Mouse (Mus musculus) liver, embryonic 12.5 days (tissue): ENCODE results near the gene Nr4a1. TPM values are rescaled to one million over a fixed set of nuclear protein-coding genes. Genes with fewer than 3 reads are reported as not detected.

Experiments
- ATAC-seq: fragments of 200-750 bp; cut with Nextera tagmentation; 2 replicates; pipeline ENCODE4 v1.8.0; 2017; ENCODE audit warnings: moderate number of reproducible peaks, mild to moderate bottlenecking, moderate library complexity
- H3K27ac ChIP-seq: fragments of 300-500 bp; sonication (generic); 2 replicates; pipeline ENCODE4 v1.5.1; 2016; ENCODE audit warnings: mild to moderate bottlenecking
- H3K27me3 ChIP-seq: fragments of 300-500 bp; sonication (generic); replicated peaks from 2 replicates; pipeline ENCODE4 v1.6.1; 2016; ENCODE audit warnings: mild to moderate bottlenecking, moderate library complexity
- H3K36me3 ChIP-seq: fragments of 300-500 bp; sonication (generic); 2 replicates; pipeline ENCODE4 v1.6.1; 2016; ENCODE audit warnings: mild to moderate bottlenecking, moderate library complexity
- H3K4me1 ChIP-seq: fragments of 300-500 bp; sonication (generic); 2 replicates; pipeline ENCODE4 v1.6.1; 2016
- H3K4me2 ChIP-seq: fragments of 300-500 bp; sonication (generic); 2 replicates; pipeline ENCODE4 v1.6.1; 2016; ENCODE audit warnings: mild to moderate bottlenecking, moderate library complexity
- H3K4me3 ChIP-seq: fragments of 300-500 bp; sonication (generic); 2 replicates; pipeline ENCODE4 v1.5.1; 2016; ENCODE audit warnings: mild to moderate bottlenecking, moderate library complexity
- H3K9ac ChIP-seq: fragments of 300-500 bp; sonication (generic); 2 replicates; pipeline ENCODE4 v1.6.1; 2016; ENCODE audit warnings: mild to moderate bottlenecking, moderate library complexity
- H3K9me3 ChIP-seq: fragments of 300-500 bp; sonication (generic); replicated peaks from 2 replicates; pipeline ENCODE4 v1.6.1; 2016; ENCODE audit warnings: mild to moderate bottlenecking, moderate library complexity
- WGBS: fragments of 180-500 bp; shearing (Covaris S2); methylation state at CpG from one replicate; pipeline ENCODE4 v1.1.7; 2016; ENCODE audit not compliant: insufficient replicate concordance; 5-methylcytosine and 5-hydroxymethylcytosine counted together
- polyA plus RNA-seq: library from polyadenylated mRNA; unstranded; fragments of >200 nt; fragmentation: Nextera tagmentation; extraction: Ambion mirVana; gene quantifications from 2 replicates; pipeline ENCODE4 v1.2.1, GENCODE M21; 2016

The Nr4a1 gene
- polyA plus RNA-seq, 1 experiment from 2014 or later: 0.83 TPM

DNA sequence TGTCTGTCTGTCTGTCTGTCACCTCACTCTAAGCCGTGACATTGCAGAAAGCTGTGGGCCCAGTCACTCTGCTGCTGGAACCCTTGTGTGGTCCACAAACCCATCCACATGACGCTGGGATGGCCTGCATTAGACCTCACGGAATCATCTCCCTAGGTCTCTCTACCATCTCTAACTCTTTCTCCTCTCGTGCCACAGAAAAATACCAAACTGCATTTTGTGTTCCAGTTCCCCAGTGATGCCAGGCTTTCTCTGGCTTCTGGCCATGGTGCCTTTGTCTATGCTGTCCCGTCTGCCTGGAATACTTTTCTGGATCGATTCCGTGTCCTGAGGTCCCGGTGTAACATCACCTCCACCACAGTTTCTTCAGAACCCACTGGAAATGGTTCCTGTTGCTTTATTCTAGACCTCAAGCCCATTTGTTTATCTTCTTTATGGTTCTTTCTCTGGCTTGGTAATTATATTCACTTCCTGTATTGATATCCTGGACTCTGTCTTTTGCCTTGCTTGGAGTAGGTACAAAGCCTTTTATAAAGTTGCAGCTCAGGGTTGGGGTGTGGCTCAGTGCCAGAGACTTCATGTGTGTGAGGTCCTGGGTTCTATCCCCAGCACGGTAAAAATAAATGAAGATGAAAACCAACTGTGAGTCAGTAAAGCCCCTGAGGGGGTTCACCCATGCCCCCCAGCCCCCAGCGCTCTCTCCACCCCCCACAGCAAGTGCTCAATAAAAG is 19.3 kb upstream of the Nr4a1 start:
- Histone ChIP-seq H3K4me1 (0 out of 2 replicates have a peak, but pooled peaks cover 5% of the 10 kb centered on the region), H3K9ac (no peak overlapping the region), H3K4me3 (no peak overlapping the region), H3K36me3 (peaks cover 4% of the 10 kb centered on the region; the same call in 1 of the 2 replicates), H3K4me2 (no peak overlapping the region), H3K27ac (no peak overlapping the region), H3K27me3 (peaks cover 39% of the 10 kb centered on the region), H3K9me3 (no peaks in the 10 kb centered on the region)
- no peak for ATAC-seq
- WGBS: 64% methylated on average over 10 of the region's 10 CpGs

GRCm38 (mm10) chr15:101235342-101235698 is 18.7 kb upstream of the Nr4a1 start:
- no peak overlapping the region for H3K4me2 ChIP-seq
- H3K9me3 ChIP-seq: no peaks in the 10 kb centered on the region
- H3K9ac ChIP-seq: no peak overlapping the region
- peaks cover 39% of the 10 kb centered on the region for H3K27me3 ChIP-seq
- H3K4me1 ChIP-seq: 0 out of 2 replicates have a peak, but pooled peaks cover 5% of the 10 kb centered on the region
- H3K36me3 ChIP-seq: 0 out of 2 replicates have a peak, but pooled peaks cover 4% of the 10 kb centered on the region
- H3K27ac ChIP-seq: no peak overlapping the region
- no peak for ATAC-seq
- no peak overlapping the region for H3K4me3 ChIP-seq
- 40% methylated on average over 5 of the region's 5 CpGs for WGBS

- Histone ChIP-seq H3K4me1 (peaks cover 6% of the 10 kb centered on the region), H3K4me2 (peak overlapping the region; percentile 8; the same call in 1 of the 2 replicates), H3K9ac (no peak overlapping the region; the same call in 1 of the 2 replicates), H3K9me3 (no peaks in the 10 kb centered on the region), H3K27me3 (peaks cover 39% of the 10 kb centered on the region), H3K4me3 (no peak overlapping the region), H3K27ac (no peak overlapping the region), H3K36me3 (0 out of 2 replicates have a peak, but pooled peaks cover 3% of the 10 kb centered on the region)
- WGBS: 41% methylated on average over 12 of the region's 12 CpGs
- ATAC-seq: no peak
Observed at GRCm38 (mm10) chr15:101235728-101236327, 18.2 kb upstream of the Nr4a1 start.

DNA sequence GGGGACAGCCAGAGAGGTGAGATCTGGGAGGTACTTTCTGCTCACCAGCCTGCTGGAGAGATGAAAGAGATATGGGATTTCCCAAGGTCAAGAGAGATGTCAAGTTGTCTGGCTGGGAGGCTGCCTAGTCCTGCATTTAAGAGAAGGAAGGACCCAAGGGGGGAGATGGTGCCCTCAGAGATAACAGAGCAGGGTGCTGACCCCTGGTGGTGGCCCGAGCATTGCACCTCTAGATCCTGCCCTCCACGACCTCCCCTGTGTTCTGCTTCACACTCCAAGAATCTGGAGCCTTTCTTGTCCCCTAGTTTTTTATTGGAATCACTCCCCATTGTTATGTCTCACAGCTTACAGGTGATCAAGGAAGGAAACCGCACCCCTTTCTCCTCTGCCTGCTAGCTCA is 17.2 kb upstream of the Nr4a1 start:
- Histone ChIP-seq H3K27ac (no peak overlapping the region), H3K36me3 (no peaks in the 10 kb centered on the region), H3K4me1 (peaks cover 17% of the 10 kb centered on the region), H3K9ac (no peak overlapping the region), H3K9me3 (no peaks in the 10 kb centered on the region), H3K4me3 (no peak overlapping the region), H3K4me2 (no peak overlapping the region), H3K27me3 (peaks cover 38% of the 10 kb centered on the region)
- 3% methylated on average over 3 of the region's 3 CpGs for WGBS
- no peak for ATAC-seq

- 12% methylated on average over 28 of the region's 28 CpGs for WGBS
- no peak for ATAC-seq
- Histone ChIP-seq H3K4me3 (0 out of 2 replicates have a peak overlapping the region, but pooled peaks have one; percentile 18), H3K9me3 (no peaks in the 10 kb centered on the region), H3K27ac (no peak overlapping the region), H3K27me3 (peaks cover 36% of the 10 kb centered on the region), H3K4me2 (peak overlapping the region; percentile 44), H3K9ac (no peak overlapping the region), H3K36me3 (no peaks in the 10 kb centered on the region), H3K4me1 (peaks cover 18% of the 10 kb centered on the region)
Observed at GRCm38 (mm10) chr15:101238885-101239511, 15.1 kb upstream of the Nr4a1 start.

DNA sequence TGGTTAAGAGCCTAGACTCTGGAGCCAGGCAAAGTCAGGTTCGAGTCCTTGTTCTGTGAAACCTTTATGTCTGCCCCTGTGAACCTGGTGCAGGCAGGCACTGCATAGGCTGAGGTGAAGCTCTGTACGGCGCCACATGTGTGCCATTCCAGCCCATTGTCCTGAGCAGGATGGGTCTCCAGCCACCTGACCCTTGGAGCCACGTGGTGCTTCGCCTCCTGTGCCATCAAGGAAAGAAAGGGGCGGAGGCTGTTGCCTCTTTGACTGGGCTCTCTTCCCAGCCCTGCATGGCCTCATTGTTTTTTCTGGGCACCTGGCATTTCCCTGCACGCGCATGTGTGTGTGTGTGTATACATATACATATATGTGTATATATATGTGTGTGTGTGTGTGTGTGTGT is 14.2 kb upstream of the Nr4a1 start:
- no peaks in the 10 kb centered on the region for H3K9me3 ChIP-seq
- no peak for ATAC-seq
- peaks cover 36% of the 10 kb centered on the region for H3K27me3 ChIP-seq
- H3K4me3 ChIP-seq: no peak overlapping the region
- 73% methylated on average over 8 of the region's 8 CpGs for WGBS
- H3K27ac ChIP-seq: no peak overlapping the region
- H3K4me1 ChIP-seq: peaks cover 18% of the 10 kb centered on the region
- no peak overlapping the region for H3K4me2 ChIP-seq
- no peak overlapping the region for H3K9ac ChIP-seq
- H3K36me3 ChIP-seq: no peaks in the 10 kb centered on the region

GRCm38 (mm10) chr15:101240799-101241204 is 13.3 kb upstream of the Nr4a1 start:
- peak overlapping the region; percentile 52 for H3K4me2 ChIP-seq
- H3K4me3 ChIP-seq: no peak overlapping the region
- no peaks in the 10 kb centered on the region for H3K9me3 ChIP-seq
- ATAC-seq: peak; percentile 64
- peaks cover 16% of the 10 kb centered on the region for H3K4me1 ChIP-seq
- peaks cover 36% of the 10 kb centered on the region for H3K27me3 ChIP-seq
- H3K27ac ChIP-seq: no peak overlapping the region
- H3K36me3 ChIP-seq: no peaks in the 10 kb centered on the region
- WGBS: 6% methylated on average over 10 of the region's 10 CpGs
- no peak overlapping the region for H3K9ac ChIP-seq

- no peak overlapping the region for H3K27ac ChIP-seq
- no peak overlapping the region for H3K9ac ChIP-seq
- 35% methylated on average over 9 of the region's 9 CpGs for WGBS
Observed at GRCm38 (mm10) chr15:101241236-101241635, 12.8 kb upstream of the Nr4a1 start.

GRCm38 (mm10) chr15:101241853-101242252 is 12.2 kb upstream of the Nr4a1 start:
- peaks cover 30% of the 10 kb centered on the region for H3K27me3 ChIP-seq
- H3K9me3 ChIP-seq: no peaks in the 10 kb centered on the region
- ATAC-seq: no peak
- H3K4me3 ChIP-seq: no peak overlapping the region
- no peak overlapping the region for H3K27ac ChIP-seq
- H3K4me2 ChIP-seq: no peak overlapping the region
- 48% methylated on average over 9 of the region's 9 CpGs for WGBS
- H3K4me1 ChIP-seq: peaks cover 26% of the 10 kb centered on the region
- no peaks in the 10 kb centered on the region for H3K36me3 ChIP-seq
- no peak overlapping the region for H3K9ac ChIP-seq

More at GRCm38 (mm10) chr15:101241236-101241635, 12.8 kb upstream of the Nr4a1 start:
- Histone ChIP-seq H3K4me1 (peaks cover 20% of the 10 kb centered on the region), H3K4me2 (peak overlapping the region; percentile 52), H3K36me3 (no peaks in the 10 kb centered on the region), H3K9me3 (no peaks in the 10 kb centered on the region), H3K4me3 (no peak overlapping the region), H3K27me3 (peaks cover 32% of the 10 kb centered on the region)
- no peak for ATAC-seq

DNA sequence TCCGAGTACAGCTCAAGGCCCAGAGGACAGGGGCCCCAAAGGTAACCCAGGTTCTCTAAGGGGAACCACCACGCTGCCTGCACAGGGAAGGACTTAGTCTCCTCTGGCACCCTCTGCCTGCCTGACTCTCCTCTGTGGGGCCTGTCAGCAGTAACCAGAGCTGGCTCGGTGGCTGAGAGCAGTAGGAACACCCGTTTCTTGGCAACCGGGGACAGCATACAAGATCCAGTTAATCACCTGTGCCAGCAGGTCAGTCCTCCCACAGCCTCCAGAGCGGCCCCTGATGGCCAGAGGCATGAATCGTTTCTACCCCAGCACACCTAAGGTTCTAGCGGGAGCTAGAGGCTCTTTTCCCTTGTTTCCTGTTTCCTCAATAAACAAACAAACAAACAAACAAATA is 11.4 kb upstream of the Nr4a1 start:
- Histone ChIP-seq H3K4me3 (no peak overlapping the region), H3K36me3 (no peaks in the 10 kb centered on the region), H3K4me2 (no peak overlapping the region), H3K9ac (no peak overlapping the region), H3K27ac (no peak overlapping the region), H3K27me3 (peaks cover 24% of the 10 kb centered on the region), H3K4me1 (peaks cover 32% of the 10 kb centered on the region), H3K9me3 (no peaks in the 10 kb centered on the region)
- no peak for ATAC-seq
- 36% methylated on average over 8 of the region's 8 CpGs for WGBS

DNA sequence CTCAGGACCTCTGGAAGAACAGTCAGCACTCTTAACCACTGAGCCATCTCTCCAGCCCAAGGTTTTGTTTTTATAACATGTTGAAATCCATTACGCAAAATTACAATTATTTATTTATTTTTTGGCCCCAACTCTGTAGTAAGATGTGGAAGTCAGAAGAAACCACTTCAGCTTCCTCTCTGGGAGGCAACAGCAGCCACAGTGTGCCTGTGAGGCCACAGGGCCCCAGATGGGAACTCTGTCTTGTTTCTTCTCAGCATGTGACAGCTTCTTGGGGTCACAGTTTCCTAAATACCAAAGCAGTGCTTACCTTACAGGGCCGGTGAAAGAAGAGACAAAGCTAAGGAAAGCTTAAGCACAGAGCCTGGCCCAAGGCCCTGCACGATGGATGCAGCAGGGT is 10.1 kb upstream of the Nr4a1 start:
- WGBS: 26% methylated on average over 3 of the region's 3 CpGs
- H3K27me3 ChIP-seq: peaks cover 16% of the 10 kb centered on the region
- H3K9ac ChIP-seq: no peak overlapping the region
- no peak overlapping the region for H3K4me2 ChIP-seq
- H3K36me3 ChIP-seq: no peaks in the 10 kb centered on the region
- no peaks in the 10 kb centered on the region for H3K9me3 ChIP-seq
- ATAC-seq: no peak
- H3K4me3 ChIP-seq: no peak overlapping the region
- peaks cover 37% of the 10 kb centered on the region for H3K4me1 ChIP-seq
- H3K27ac ChIP-seq: no peak overlapping the region
